Mouse (Mus musculus): Measurements from ENCODE around the gene Pfkfb1.

Pfkfb1 gene

DNA sequence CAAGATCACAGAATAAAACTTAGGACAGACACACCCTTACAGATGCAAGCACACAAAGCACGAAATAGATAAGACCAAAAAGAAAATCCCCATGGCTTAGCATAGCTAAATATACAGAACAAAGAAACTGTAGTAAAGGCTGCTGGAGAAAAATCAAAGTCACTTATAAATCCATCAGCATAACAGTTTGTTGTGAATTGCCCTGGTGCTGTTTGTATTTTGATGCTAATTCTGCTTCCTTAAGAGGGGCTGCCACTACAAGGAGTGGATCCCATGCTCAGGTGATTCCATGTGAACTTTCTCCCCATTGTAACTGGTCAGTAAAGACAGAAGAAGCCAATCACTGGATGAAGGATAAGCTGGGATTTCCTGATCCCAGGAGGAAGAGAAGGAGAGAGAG, 89.5 kb downstream of the Pfkfb1 start:
- DNase-seq (ENCODE audit: low read depth), result no peak

Data from 416B (cell line).